Mouse (Mus musculus) adrenal gland, adult 2 months (tissue): ENCODE measurements at regions not wholly inside any gene's neighbourhood (a gene's known extent, or its start where the extent isn't known, plus 50 kb on each side); places are given as distances from the start of the nearest gene placed in this dataset.

ENCODE experiments used
- DNase-seq: peaks from one replicate; pipeline ENCODE4 v3.0.0; 2021
- microRNA-seq, 2 experiments: library from miRNA; unstranded; fragments of <30 nt; microRNA quantifications; one replicate each; pipeline ENCODE4 v1.2.0; 2021

GRCm38 (mm10) chr4:33795461-33795860 lies 128.9 kb upstream of the Cnr1 start:
- DNase-seq = no peak

DNA sequence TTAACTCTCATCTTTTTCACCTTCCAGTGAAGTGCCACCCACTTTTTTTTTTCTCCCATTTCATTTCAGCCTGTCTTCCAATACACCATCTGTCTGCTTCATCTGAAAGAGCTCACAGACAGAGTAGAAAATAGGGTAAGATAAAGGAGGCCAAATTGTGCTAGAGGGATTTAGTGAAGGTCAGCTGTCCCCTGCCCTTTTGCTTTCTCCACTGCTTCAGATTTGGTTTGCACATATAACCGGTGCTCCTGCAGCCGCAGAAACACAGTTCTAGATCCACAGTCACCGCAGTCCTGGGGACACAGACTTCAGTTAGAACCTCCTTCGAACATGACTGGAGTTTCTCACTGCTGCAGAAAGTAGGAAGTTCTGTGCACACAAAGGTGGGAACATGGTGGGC lies 126.4 kb upstream of the Cnr1 start:
- DNase-seq = no peak

DNA sequence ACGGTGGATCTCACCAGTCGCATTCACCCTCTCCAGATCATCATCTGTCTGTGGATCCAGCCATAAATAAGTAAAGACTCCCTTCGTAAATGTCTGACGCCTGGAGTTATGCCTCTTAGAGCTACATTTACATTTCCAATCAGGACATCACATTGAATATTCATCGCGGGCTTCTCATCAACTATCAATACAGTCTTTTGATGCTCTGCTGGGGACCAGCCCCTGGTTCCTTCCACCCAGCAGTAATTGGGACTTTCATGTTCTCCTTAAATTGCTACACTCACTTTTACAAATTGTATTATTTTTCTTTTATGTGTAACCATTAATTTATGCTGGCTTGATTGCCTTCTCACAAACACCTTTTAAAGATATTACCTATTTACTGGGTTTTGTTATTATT lies 125.7 kb upstream of the Cnr1 start:
- DNase-seq = no peak

DNA sequence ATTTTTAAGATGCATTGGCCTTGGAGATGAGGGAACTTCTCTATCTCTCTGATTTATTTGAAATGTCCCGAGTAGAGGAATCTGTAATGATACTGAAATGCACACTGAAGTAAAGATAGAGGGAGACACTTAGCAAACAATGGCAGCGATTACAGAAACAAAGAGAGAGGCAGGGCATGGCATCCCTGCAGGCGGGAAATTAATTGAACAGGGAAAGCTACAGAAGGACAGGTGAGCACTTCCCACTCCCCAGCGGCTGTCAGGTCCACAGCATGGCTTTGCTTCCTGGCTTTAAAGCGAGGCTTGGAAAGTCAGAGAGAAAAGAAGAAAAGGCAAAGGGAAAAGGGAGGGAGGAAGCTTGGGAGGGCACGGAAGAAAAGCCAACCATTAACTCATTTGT lies 125.3 kb upstream of the Cnr1 start:
- no peak for DNase-seq

GRCm38 (mm10) chr4:33799831-33800230 lies 124.6 kb upstream of the Cnr1 start:
- DNase-seq = no peak

DNA sequence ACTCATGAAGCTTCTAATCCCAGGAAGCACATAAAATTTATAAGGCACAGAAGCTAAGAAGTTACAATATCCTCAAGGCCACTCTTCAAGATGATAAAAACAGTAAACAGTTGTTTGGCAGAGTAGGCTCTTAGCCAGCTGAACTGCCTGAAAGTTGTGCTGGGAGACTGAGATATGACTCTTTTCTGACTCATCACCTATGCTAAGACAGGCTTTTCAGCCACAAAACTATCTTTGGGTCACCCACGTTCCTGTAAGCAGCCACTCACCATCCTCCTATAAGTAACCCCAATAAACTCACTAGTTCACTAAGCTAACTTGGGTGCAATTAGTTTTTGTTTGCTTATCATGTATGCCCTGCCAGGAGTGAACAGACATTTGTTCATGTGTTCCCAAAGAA lies 112.1 kb upstream of the Cnr1 start:
- DNase-seq = no peak

DNA sequence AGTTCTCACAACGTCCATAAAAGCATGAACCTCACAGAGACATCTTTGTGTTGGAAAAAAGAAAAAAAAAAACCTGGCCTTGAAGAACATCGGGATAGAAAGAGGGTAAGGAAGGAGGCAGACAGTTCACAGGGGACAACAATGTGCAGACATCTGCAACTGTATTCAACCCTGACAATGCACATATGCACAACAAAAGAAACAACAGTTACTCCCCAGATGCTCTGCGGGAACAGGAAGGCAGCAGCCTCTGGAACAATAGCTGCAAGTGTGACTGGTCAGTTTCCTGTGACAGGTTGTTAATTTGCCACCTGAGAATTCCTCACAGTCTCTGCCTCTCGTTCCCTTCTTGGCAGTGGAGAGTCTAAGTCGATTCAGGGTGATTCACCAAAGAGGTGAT lies 100.5 kb upstream of the Cnr1 start:
- peak; percentile 6 for DNase-seq

GRCm38 (mm10) chr4:33833134-33833533 lies 91.3 kb upstream of the Cnr1 start:
- DNase-seq = no peak

DNA sequence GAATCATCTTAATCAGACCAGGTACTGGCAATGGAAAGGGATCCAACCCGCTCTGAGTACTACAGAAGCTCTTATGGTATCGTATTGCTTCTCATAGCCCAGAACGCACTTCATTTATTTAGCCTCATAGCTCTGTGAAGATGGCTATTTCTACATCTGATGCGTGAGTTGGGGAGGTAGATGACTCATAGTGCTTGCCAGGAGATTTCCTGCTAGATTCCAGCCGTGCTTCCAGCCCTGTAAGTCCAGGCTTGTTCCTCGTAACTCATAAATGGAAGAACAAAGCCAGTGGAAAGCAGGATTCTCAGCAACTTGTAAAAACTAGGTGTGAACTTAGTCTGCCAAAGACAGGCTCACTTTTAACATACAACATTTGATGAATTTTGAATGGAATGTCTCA lies 86.0 kb upstream of the Cnr1 start:
- DNase-seq = no peak

- DNase-seq = no peak
These were observed 84.3 kb upstream of the Cnr1 start for GRCm38 (mm10) chr4:33840119-33840518.

- DNase-seq = no peak
These were observed 78.6 kb upstream of the Cnr1 start for GRCm38 (mm10) chr4:33845611-33846395.

DNA sequence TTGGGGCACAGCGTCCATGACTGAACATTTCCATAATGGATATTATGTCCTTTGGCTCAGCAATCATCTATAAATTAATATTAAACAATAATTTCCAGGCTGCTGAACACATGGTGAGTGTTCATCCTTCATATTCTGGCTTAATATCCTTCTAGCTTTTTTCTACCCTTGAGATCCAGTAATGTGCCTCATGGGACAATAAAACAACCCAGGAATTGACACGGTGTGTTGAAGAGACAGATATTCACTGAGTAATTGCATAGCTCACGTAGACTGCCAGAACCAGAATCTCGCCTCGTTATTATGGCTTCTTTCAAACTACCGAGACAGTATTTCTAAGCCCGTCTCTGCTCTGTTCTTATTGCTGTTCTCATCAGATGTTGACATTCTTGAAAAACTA lies 74.1 kb upstream of the Cnr1 start:
- no peak for DNase-seq

- DNase-seq = no peak
These were observed 72.1 kb upstream of the Cnr1 start for GRCm38 (mm10) chr4:33852294-33852693.

- DNase-seq = no peak
These were observed 69.3 kb upstream of the Cnr1 start for GRCm38 (mm10) chr4:33855112-33855511.

- DNase-seq = no peak
These were observed 57.3 kb upstream of the Cnr1 start for GRCm38 (mm10) chr4:33867126-33867525.

DNA sequence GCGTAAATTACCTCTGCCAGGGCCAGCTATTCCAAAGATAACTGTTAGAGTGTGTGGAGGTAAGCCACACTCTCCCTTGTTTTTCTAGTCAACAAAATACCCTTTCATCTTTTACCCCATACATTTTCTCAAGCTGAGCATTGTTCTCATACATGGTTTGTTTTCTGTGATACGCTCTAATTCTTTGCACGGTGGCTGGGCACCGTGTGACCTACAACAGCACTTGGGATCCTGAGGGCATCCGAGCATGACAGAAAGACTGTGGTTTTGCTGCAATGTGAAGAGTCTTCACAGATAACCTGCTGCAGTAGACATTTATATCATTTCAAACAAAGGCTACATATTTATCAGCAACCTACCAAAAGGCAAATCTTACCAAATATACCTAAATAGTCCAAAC lies 55.1 kb upstream of the Cnr1 start:
- no peak for DNase-seq

Small RNA genes lying in the stretch of these regions (microRNA-seq; reads per million reads assigned to microRNA genes)
- 0 reads per million in 2 experiments for gene Gm23304
